Mouse (Mus musculus) heart, postnatal 14 days (tissue): Measurements from ENCODE around the gene Mak. TPM values are rescaled to one million over a fixed set of nuclear protein-coding genes. Genes with fewer than 3 reads are reported as not detected.
A peak's percentile ranks its signal among the peaks of the same experiment; 100 is the strongest.

Experiments used
- DNase-seq, 2 experiments: peaks; one replicate each; pipeline ENCODE4 v3.0.0; 2021 to 2022
- intact Hi-C: fragments of 180-260 bp; cut with DNase I; formaldehyde crosslinking; loops from one replicate; pipeline ENCODE4 v1.15.1; 2025
- total RNA-seq, 2 experiments: library from RNA; stranded (reverse); gene quantifications; 2 replicates each; pipeline ENCODE4 v1.2.3; 2021

Mak gene
- total RNA-seq, 2 experiments from 2014 or later: 0.19 TPM; not detected in 1

DNA sequence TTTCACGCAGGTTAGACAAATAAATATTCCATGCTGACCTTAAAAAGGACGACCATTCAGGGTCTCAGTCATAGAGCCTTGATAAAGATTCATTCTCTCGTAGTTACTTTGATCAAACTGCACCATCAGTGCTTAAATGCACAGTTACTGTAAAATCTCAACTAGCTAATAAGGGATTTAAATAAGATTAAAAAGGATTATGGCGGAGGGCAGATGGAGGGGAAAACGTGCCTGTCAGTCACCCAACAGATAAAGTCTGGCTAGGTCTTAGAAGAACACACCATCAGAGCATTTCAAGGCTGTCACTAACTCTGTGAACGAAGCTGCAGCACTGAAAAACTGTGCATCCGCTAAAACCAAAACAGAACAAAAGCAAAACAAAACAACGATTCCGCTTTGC is 1.6 kb downstream of the Mak start:
- DNase-seq: no peak
- intact Hi-C loops: no loop called here

- DNase-seq: no peak
- intact Hi-C loops: no loop called here
Observed at GRCm38 (mm10) chr13:41073819-41074218, 5.7 kb downstream of the Mak start.

- no peak for DNase-seq
- intact Hi-C loops: no loop called here
Observed at GRCm38 (mm10) chr13:41071617-41072016, 7.9 kb downstream of the Mak start.

DNA sequence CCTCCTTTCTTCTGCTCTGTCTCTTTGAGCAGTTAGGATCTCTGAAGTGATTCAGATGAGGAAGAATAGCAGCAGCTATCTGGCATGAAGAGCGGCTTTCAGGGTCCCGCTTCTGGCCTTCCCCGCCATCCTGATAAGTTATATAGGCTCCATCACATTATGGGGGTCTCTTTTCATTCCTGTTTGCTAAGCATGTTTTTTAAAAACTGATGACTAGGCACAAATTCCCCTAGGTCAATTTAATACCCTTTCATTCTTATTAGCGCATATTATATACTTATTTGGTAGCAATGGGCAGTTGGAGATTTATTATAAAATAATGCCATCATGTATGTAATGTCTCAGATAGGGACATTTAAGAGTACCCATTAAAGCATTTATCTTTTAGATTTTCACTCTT is 11.9 kb downstream of the Mak start:
- no peak for DNase-seq
- intact Hi-C loops: no loop called here

DNA sequence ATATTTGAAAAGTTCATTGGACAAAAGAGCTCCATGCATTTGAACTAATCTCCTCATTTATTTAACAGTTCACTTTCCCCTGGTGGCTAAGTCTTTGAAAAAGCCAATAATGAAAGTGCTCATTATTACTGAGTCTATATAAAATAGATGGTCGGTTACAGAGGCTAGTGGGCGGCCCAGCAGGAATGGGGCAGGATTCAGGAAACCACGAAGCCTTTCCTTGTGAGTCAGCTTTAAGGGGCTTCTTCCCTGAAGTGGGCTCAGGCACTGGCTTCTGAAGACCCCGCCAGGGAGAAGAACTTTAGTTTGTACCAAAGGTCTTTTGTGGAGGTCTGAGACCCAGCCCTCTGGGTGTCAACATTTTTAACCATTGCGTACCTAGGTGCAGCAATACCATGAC is 27.5 kb downstream of the Mak start:
- intact Hi-C loops: no loop called here

DNA sequence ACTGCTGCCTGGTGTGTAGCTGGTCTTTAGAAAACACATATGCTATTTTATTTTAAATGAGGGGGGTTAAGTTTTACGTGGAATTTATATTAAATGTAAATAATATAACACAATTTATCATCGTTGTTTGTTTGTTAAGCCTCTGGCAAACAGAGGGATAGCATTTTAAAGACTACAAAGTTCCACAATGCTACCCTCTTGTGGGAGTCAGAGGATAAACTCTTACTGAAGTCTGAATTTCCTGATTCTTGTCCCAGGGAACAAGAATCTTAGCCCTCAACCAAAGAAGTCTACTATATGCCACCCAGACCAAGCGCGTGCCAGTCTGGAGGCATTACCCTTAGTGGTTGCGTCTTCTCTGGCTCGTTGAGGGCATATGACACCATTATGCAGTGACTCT is 32.2 kb downstream of the Mak start:
- DNase-seq: no peak
- intact Hi-C loops: loop anchor here (5.0 kb wide), 1 partner anchor 265 kb away; no protein-coding TSS in a partner anchor

More for the DNA sequence above, 27.5 kb downstream of the Mak start:
- no peak for DNase-seq

DNA sequence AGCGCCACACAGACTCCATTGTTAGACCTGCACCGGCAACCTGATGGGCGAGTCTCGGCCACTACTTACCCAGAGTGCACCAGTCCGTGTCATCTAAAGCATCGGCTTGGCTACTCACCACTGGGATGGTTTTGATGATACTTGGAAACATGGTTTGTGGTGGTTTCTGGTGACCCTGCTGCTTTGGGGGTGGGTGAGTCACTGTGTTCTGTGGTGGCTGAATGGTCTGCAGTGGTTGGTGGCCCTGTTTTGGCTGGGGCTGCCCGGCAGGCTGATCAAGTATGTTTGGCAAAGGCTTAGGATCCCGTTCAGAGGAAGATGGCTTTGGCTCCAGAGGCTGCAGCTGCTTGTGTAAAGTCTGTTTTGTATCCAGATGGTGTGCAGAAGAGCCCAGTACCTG is 33.6 kb downstream of the Mak start:
- no peak for DNase-seq
- intact Hi-C loops: loop anchor here (5.0 kb wide), 1 partner anchor 264 kb away; no protein-coding TSS in a partner anchor

DNA sequence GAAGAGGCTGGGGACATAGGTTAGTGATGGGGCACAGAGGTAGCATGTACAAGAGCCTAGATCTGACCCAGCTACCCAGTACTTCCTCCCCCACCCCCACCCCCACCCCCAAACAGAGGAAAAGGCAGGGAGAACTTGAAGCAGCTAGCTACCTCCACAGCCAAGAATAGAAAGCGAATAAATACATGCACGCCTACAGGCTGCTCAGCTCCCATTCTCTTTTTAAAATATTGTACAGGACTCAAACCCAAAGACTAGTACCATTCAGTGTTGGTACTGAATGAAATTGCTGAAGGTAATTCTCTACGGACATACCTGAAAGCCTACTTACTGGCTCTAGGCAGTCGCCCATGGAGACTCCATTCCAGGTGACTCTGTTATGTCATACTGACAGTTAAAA is 37.0 kb downstream of the Mak start:
- intact Hi-C loops: no loop called here
- DNase-seq: no peak

GRCm38 (mm10) chr13:41030098-41030497 is 49.4 kb downstream of the Mak start:
- DNase-seq: no peak
- intact Hi-C loops: no loop called here

DNA sequence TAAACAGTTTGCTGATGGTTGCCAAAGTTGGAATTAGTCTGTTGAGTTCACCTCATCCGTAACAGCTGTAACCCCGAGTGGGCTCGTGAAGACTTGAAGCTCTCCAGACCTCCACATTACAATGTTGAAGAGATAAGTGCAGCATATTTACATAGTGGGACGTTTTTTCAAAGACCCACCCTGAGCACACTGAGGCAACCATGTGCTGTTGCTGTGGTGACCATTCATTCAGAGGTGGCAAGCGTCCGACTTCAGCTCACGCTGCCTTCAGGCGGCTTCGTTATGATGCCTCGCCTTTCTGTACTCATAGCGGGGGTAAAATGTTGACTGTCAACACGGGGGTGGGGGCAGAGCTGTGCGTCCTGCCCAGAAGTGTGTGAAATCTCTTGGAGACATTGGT is 57.4 kb downstream of the Mak start:
- intact Hi-C loops: no loop called here
- no peak for DNase-seq

- intact Hi-C loops: no loop called here
- no peak for DNase-seq
Observed at GRCm38 (mm10) chr13:41021607-41022006, 57.9 kb downstream of the Mak start.

DNA sequence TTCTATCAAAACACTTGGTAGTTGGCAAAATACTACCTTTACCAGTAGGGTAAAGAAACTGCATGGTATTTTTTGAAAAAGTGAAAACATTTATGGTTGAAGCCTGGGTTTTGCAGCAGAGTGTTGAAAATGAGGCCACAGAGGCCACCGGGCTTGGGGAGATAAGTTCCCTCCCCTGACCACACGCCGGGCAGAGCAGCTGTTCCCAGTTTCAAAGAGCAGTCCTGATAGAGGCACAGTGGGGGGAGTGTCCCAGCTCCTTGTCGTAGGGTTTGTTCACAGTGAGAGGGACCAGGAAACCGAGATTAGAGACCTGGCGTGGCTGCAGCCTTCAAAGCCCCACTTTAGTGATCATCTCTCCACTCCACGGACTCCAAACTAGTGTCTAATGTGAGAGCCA is 59.0 kb downstream of the Mak start:
- intact Hi-C loops: no loop called here
- DNase-seq: no peak

DNA sequence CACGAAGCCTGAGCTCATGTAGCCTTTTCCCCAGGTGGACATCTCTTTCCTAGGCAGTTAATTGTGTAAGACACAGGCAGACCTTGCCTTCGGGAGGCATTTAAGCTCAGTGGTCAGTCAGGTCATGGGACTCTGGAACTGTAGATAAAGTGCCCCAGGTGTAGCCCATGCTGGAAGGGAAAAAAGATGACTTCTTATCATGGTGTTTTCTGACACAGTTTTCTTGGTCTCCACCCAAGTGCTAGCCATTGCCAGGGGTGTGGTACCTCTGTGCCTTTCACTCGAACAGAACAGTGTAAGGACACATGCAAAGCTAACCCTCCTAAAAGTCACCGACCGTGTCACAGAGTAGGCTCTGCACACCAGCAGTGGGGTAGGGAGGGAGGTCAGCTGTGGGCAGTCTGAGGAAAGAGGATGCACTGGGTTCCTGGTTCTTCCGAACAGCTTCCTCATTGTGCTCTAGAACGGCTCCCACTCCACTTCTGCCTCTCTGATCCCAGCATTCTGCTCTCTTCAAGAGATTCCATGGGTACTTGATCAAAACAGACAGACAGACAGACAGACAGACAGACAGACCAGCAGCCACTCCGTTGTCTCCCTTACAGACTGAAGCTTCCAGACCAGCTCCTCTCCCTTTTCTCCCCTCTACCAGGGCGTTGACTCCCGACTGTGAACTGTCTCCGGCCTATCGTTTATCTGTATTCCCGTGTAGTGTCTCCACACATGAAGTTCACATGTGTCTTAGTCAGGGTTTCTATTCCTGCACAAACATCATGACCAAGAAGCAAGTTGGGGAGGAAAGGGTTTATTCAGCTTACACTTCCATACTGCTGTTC is 60.5 kb downstream of the Mak start:
- no peak for DNase-seq
- intact Hi-C loops: no loop called here

- intact Hi-C loops: no loop called here
- no peak for DNase-seq
Observed at GRCm38 (mm10) chr13:41018236-41018635, 61.3 kb downstream of the Mak start.

DNA sequence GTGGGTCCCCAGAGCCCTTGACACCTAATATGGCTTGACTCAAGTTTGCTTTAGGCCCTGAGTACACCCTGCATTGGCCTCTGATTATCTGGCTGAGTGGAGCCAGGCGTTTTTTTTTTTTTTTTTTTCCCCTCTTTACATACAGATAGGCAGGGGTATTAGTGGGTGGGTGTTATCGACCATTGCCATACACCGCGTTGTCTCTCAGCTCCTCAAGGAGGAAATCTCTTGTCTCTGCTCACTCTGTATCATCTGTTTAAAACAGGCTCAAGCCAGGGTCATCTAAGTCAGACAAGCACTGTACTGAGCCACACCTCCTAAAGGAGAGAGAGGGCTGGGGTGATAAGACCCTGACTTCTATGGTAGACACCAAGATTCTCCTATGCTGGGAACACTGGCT is 61.7 kb downstream of the Mak start:
- intact Hi-C loops: loop anchor here (2.0 kb wide), 1 partner anchor 15 kb away; no protein-coding TSS in a partner anchor
- DNase-seq: no peak

GRCm38 (mm10) chr13:41016797-41017405 is 62.6 kb downstream of the Mak start:
- intact Hi-C loops: loop anchor here (2.0 kb wide), 1 partner anchor 14 kb away; no protein-coding TSS in a partner anchor
- no peak for DNase-seq

- intact Hi-C loops: loop anchor here (2.0 kb wide), 1 partner anchor 13 kb away; no protein-coding TSS in a partner anchor
- peak; percentile 93 to 96 for DNase-seq
Observed at GRCm38 (mm10) chr13:41015829-41016634, 63.5 kb downstream of the Mak start, which contains the start of gene Tmem14c. Gene Tmem14c (plus strand): TSS chr13:41016292.

DNA sequence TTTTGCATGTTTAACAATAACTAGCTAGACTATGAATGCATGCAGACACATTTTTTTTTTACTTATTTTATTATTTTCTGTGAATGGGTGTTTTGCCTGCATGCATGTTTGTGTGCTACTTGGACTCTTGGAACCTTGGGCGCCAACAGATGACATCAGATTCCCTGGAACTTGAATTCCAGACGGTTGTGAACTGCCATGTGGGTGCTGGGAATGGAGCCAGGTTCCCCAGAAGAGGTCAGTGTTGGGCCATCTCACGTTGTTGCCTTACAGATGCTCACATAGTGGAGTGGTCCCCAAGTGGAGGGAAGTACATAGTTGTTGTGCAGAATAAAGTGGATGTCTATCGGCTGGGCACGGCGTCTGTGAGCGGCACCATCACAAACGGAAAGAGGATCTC is 70.6 kb downstream of the Mak start:
- intact Hi-C loops: no loop called here
- DNase-seq: no peak

GRCm38 (mm10) chr13:41008271-41008670 is 71.2 kb downstream of the Mak start:
- intact Hi-C loops: no loop called here
- DNase-seq: no peak

GRCm38 (mm10) chr13:41006244-41006643 is 73.3 kb downstream of the Mak start:
- intact Hi-C loops: no loop called here

GRCm38 (mm10) chr13:41002001-41002400 is 77.5 kb downstream of the Mak start:
- no peak for DNase-seq
- intact Hi-C loops: loop anchor here (2.0 to 5.0 kb wide), 2 partner anchors 15 to 160 kb away; partner anchors contain the start of gene Tmem14c

More at GRCm38 (mm10) chr13:41006244-41006643, 73.3 kb downstream of the Mak start:
- DNase-seq: no peak
